Mouse (Mus musculus): ENCODE measurements at regions not wholly inside any gene's neighbourhood (a gene's known extent, or its start where the extent isn't known, plus 50 kb on each side); places are given as distances from the start of the nearest gene placed in this dataset.
A peak's percentile ranks its signal among the peaks of the same experiment; 100 is the strongest.

GRCm38 (mm10) chr1:28229611-28230010 is 550.4 kb downstream of the Gm597 start:
- ATAC-seq (ENCODE audit: low read depth) (no peak), DNase-seq (ENCODE audit: low spot score) (no peak)
- H3K36me3 ChIP-seq (ENCODE audit: control insufficient read depth, insufficient read depth, low read length): no peaks in the 10 kb centered on the region
- H3K4me1 ChIP-seq (ENCODE audit: control insufficient read depth, insufficient read depth, low read length): no peaks in the 10 kb centered on the region
- H3K9me3 ChIP-seq (ENCODE audit: control insufficient read depth, low read length): no peaks in the 10 kb centered on the region
- H3K4me2 ChIP-seq (ENCODE audit: low read depth, low read length): no peak overlapping the region
- H3K9ac ChIP-seq (ENCODE audit: low read depth, low read length): no peak overlapping the region
- H3K27ac ChIP-seq (replicated peaks; ENCODE audit: low read depth, low read length): no peak overlapping the region
- H3K4me3 ChIP-seq (ENCODE audit: low read depth, low read length): no peak overlapping the region
- no peaks in the 10 kb centered on the region for H3K27me3 ChIP-seq (replicated peaks; ENCODE audit: control insufficient read depth, insufficient read depth, low read length)

GRCm38 (mm10) chr1:28214243-28215038 is 565.6 kb downstream of the Gm597 start:
- Histone ChIP-seq H3K4me3 (ENCODE audit: low read depth, low read length) (no peak overlapping the region), H3K9me3 (ENCODE audit: control insufficient read depth, low read length) (no peaks in the 10 kb centered on the region), H3K27me3 (replicated peaks; ENCODE audit: control insufficient read depth, insufficient read depth, low read length) (no peaks in the 10 kb centered on the region), H3K36me3 (ENCODE audit: control insufficient read depth, insufficient read depth, low read length) (no peaks in the 10 kb centered on the region), H3K9ac (ENCODE audit: low read depth, low read length) (no peak overlapping the region), H3K27ac (replicated peaks; ENCODE audit: low read depth, low read length) (no peak overlapping the region), H3K4me2 (ENCODE audit: low read depth, low read length) (no peak overlapping the region), H3K4me1 (ENCODE audit: control insufficient read depth, insufficient read depth, low read length) (no peaks in the 10 kb centered on the region)
- WGBS: 34% methylated on average over 2 of the region's 2 CpGs
- DNase-seq (ENCODE audit: low spot score) (peak; percentile 4), ATAC-seq (ENCODE audit: low read depth) (no peak)
